Mouse (Mus musculus): Measurements from ENCODE around the gene Ccr4.

Gene Ccr4

GRCm38 (mm10) chr9:114468701-114469100 lies 36.0 kb downstream of the Ccr4 start:
- no peak for DNase-seq (ENCODE audit: low spot score in 2 of 2)

GRCm38 (mm10) chr9:114468217-114468616 lies 36.5 kb downstream of the Ccr4 start:
- no peak for DNase-seq (ENCODE audit: low spot score in 2 of 2)

DNA sequence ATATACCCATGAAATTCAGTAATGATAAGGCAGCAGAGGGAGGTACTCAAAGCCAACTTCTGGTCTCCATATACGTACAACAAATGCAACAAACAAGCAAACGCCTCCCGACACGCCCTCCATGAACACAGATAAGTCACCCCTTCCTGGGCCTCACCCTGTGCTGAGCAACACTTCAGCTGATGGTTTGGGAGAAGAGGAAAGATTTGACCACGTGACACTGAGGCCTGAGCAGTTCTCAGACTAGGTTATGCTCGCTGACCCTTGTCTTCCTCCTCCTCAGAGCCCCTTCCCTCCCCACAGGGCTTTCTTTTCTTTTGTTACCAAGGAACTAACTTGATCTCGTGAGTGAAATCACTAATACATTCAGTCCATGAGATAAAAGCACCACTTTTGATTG lies 37.8 kb downstream of the Ccr4 start:
- DNase-seq (ENCODE audit: low spot score in 2 of 2), result no peak

DNA sequence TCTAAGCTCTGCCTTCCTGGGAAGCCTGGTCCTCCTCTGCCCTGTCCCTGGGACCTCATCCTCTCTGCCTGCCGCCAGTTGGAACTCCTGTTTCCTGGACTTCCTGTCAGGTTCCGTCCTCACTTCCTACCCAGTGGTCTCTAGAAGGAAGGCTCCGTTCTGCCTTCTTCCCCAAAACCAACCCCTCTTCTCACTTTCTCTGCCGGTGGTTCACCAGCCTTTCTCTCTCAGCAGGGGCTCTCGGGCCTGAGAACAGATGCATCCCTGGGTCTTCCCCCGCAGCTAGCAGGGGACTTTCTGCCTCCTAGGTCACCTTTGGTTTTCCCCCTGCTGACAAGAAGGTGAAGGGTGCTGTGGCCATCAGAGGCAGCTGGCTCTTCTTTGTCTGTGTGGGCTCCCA lies 39.3 kb downstream of the Ccr4 start:
- DNase-seq (ENCODE audit: low spot score in 2 of 2), result no peak

DNA sequence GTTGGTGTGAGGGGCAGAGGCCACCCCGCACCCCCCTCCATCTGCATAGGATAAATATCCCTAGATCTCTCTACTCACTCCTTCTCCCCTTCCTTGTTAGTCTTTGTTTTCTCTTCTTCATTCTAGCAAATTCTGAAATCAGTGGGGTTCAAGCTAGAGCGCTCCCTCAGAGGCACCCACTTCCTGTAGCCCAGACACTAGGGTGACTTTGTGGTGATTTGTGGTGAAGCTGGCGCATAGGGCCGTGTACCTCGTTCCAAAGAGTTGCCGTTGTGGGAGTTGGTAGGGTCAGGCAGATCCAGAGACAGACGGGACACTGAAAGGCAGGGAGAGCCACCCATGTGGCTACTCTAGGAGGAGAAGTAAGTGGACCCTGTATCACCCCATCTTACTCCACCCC lies 42.1 kb downstream of the Ccr4 start:
- no peak for DNase-seq (ENCODE audit: low spot score in 2 of 2)

DNA sequence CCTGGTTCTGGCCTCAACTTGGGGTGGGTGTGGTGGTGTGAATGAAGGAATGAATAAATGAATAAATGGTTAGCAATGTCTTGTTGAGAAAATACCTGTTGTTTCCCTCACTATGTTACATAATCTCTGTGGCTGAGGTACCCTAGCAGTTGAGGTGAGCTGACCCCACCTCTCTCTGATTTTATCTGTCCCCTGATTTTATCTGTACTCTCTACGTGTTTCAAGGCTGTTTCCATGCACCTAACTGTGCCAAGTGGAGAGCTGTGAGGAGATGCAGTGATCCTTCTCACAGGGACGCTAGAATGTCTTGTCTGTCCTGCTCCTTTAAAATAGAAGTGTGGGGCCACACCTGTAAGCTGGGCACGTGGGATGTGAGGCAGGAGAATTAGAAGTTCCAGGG lies 46.3 kb downstream of the Ccr4 start:
- DNase-seq (ENCODE audit: low spot score in 2 of 2), result no peak

DNA sequence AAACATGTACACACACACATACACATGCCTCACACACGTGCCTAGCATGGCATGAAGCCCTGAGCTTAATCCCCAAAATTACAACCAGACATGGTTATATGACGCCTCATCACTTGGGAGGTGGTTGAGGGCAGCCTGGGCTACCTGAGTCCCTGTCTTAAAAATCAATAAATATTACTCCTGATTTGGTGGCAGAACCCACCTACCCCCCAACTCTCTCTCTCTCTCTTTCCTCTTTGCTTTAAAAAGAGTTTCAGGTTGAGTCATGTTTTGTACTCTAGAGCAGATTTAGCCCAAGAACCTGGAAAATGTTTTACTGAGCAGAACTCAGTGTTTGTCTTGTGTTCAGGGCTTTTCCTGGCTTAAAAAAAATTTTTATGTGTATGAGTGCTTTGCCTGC lies 49.3 kb downstream of the Ccr4 start:
- DNase-seq (ENCODE audit: low spot score in 2 of 2), result no peak

DNA sequence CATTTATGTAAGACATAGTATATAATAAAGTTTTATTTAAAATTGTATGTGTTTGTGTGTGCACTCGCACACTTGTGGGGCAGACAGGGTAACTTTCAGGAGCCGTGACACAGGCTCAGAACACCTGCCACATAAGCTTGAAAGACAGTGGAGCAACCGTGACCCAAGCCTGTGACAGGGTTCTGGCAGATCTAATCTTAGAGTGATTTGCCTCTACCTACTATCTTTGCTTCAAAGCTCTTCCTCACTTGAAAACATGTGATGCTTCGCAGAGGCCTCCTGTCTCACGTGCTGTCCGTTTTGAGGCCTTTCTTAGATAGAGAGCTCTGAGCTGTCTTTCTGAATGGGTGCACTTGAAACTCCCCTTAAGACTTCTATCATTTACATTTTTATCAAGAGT lies 52.3 kb downstream of the Ccr4 start:
- no peak for DNase-seq (ENCODE audit: low spot score in 2 of 2)

GRCm38 (mm10) chr9:114451615-114452014 lies 53.1 kb downstream of the Ccr4 start:
- DNase-seq (ENCODE audit: low spot score in 2 of 2), result no peak

DNA sequence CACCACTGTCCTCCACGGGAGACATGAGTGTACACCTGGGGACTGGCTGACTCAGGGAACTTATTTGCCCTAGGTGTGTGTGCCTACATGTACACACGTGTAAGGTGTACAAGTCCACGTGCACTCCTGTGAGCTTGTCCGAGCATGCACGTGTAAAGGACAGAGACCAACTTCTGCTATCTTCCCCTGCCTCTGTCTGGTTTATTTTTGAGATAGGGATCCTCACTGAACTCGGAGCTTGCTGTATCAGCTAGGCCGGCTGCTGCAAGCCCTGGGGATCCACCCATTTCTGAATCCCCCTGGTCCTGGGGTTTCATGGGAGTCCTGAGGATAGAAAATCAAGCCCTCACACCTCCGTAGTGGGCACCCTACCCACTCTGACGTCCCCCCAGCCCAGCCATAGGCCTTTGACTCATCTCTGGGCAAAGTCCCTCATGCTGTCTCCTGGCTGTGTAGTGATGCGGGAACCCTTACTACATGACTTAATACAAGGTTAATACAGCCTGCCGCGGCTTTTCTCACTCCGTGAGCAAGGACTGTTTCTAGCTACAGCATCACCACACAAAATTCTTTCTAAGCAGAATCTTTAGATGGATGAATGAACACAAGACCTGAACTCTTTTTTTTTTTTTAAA lies 55.5 kb downstream of the Ccr4 start:
- no peak for DNase-seq (ENCODE audit: low spot score in 2 of 2)

- DNase-seq (ENCODE audit: low spot score in 2 of 2), result no peak
These were observed 56.0 kb downstream of the Ccr4 start for GRCm38 (mm10) chr9:114448700-114449099.

- DNase-seq (ENCODE audit: low spot score in 2 of 2), result no peak
These were observed 57.8 kb downstream of the Ccr4 start for GRCm38 (mm10) chr9:114446887-114447286.

DNA sequence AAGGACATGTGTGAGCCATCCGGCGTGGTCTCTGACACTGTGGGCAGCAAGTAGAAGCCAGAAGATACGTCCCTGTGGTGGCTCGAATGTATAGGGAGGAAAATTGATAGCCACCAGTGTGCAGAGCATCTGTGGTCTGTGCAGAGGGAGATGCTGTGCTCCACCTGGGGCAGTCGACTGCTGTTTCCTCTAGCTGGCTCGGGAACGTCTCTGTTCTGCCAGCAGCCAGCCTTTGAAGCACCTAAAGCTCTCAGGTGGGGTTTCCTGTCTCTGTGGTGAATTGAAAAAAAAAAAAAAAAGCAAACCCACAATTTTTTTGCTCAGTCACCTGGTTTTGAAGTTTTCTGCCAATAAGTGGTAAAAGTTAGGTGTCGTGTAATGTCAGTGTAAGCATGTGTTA lies 61.4 kb downstream of the Ccr4 start:
- DNase-seq (ENCODE audit: low spot score in 2 of 2), result no peak

DNA sequence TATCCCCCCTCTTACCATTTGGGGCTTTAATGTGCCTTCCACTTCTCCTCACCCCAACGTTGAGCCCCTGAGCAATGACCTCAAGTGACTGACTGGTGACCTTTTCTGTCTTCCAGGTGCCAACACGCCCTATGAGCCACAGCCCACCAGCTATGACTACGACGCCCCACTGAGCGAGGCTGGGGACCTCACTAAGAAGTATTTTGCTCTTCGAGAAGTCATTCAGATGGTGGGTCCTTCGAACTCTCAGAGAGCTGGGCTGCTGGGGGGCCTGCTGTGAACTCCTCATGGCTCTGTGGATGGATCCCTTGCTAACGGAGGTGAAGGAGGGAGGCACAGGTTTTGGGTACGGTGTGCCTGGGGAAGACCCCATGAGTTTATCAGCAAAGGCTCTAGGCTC lies 61.8 kb downstream of the Ccr4 start:
- no peak for DNase-seq (ENCODE audit: low spot score in 2 of 2)

DNA sequence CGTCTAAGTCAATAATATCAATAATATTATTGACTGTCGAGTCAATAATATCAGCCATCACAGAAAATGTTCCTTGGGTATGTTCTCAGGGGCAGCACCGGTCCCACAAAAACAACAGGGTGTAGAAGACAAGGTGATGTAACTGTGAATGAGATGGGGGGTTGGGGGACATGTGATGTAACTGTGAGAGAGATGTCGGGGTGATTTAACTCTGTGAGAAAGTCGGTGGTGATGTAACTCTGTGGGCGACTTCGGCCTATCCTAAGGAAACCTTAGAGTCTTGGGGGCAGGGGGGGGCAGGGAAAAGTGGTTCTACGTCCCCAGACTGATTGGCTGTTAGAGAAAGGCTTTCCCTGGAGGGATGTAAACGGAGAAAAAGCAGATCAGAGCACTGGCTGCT lies 62.5 kb downstream of the Ccr4 start:
- DNase-seq (ENCODE audit: low spot score in 2 of 2), result no peak

DNA sequence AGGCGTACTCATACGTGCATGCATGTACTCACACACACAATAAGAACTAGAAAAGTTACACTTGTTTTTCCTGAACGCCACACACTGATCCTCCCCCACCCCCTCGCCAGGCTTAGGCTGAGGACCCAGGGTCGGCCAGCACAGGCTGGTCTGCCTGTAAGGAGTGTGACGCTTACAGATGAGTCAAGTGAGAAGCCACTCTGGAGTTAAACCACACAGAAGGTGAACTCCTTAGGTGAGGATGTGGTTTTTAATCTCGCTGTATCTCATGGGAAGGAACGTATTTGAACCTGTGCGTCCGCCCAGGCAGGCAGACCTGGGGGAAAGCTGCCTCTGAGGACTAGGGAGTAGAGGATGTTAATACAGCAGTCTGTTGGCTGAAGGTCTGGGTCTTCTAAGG lies 64.2 kb downstream of the Ccr4 start:
- DNase-seq (ENCODE audit: low spot score in 2 of 2), result no peak

Measured in frontal cortex, postnatal 14 days (tissue).